Mouse (Mus musculus) liver, postnatal 0 days (tissue): ENCODE measurements around the gene Zfp207.
"Not testable (repeated sequence)": the region's sequence is repeated elsewhere in the genome, so short reads cannot be mapped to it uniquely, and the experiment has no call there.

Experiments used
- CTCF ChIP-seq: sonication (generic); IDR thresholded peaks from 2 replicates; pipeline ENCODE4 v1.5.1; 2016; ENCODE audit warnings: antibody characterized with exemption, low read depth
- EP300 ChIP-seq: IDR thresholded peaks from 2 replicates; pipeline ENCODE4 v1.6.1; 2016; ENCODE audit warnings: antibody characterized with exemption, low read depth, mild to moderate bottlenecking

DNA sequence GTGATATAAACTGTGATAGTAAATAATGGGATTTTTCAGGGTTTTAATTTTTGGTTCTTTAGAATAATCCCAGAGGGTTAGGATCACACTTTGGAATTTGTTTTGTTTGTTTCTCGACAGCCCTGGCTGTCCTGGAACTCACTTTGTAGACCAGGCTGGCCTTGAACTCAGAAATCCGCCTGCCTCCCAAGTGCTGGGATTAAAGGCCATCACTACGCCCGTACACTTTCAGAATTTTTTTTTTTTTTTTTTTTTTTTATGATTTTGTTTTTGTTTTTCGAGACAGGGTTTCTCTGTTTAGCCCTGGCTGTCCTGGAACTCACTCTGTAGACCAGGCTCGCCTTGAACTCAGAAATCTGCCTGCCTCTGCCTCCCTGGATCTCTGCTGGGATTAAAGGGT is 24.8 kb downstream of the Zfp207 start:
- TF ChIP-seq EP300, CTCF: not testable (repeated sequence)
